Mouse (Mus musculus) kidney, adult 18-20 months (tissue): ENCODE results near the gene 2610507B11Rik.

Source experiments
- DNase-seq: peaks from one replicate; pipeline ENCODE4 v3.0.0; 2021

The 2610507B11Rik gene

GRCm38 (mm10) chr11:78289146-78289763 lies 27.7 kb downstream of the 2610507B11Rik start:
- DNase-seq = no peak

- no peak for DNase-seq
Measured at GRCm38 (mm10) chr11:78290654-78291053, 29.1 kb downstream of the 2610507B11Rik start, which contains the start of gene BC030499. BC030499 (plus strand) TSS chr11:78290841.

GRCm38 (mm10) chr11:78294585-78294984 lies 33.0 kb downstream of the 2610507B11Rik start:
- no peak for DNase-seq

GRCm38 (mm10) chr11:78300917-78301316 lies 39.4 kb downstream of the 2610507B11Rik start:
- no peak for DNase-seq

GRCm38 (mm10) chr11:78301357-78302084 lies 40.0 kb downstream of the 2610507B11Rik start, which contains the start of gene Spag5:
Spag5 (plus strand) TSS chr11:78301529.
- DNase-seq = peak; percentile 92

- no peak for DNase-seq
Measured at GRCm38 (mm10) chr11:78305272-78305671, 43.7 kb downstream of the 2610507B11Rik start.

GRCm38 (mm10) chr11:78310861-78311511 lies 49.4 kb downstream of the 2610507B11Rik start:
- no peak for DNase-seq

GRCm38 (mm10) chr11:78313662-78314061 lies 52.1 kb downstream of the 2610507B11Rik start:
- DNase-seq = no peak

GRCm38 (mm10) chr11:78318411-78318810 lies 56.9 kb downstream of the 2610507B11Rik start:
- DNase-seq = no peak

- no peak for DNase-seq
Measured at GRCm38 (mm10) chr11:78322076-78322831, 60.7 kb downstream of the 2610507B11Rik start.

GRCm38 (mm10) chr11:78322860-78323259 lies 61.3 kb downstream of the 2610507B11Rik start, which contains the start of gene Aldoc:
Aldoc (plus strand) TSS chr11:78322968.
- peak; percentile 87 for DNase-seq

- DNase-seq = no peak
Measured at GRCm38 (mm10) chr11:78324000-78324785, 62.6 kb downstream of the 2610507B11Rik start.

GRCm38 (mm10) chr11:78324965-78325364 lies 63.4 kb downstream of the 2610507B11Rik start:
- DNase-seq = no peak

- DNase-seq = no peak
Measured at GRCm38 (mm10) chr11:78327215-78327614, 65.7 kb downstream of the 2610507B11Rik start.

- DNase-seq = peak; percentile 98
Measured at GRCm38 (mm10) chr11:78327634-78328511, 66.3 kb downstream of the 2610507B11Rik start, which contains the start of gene Pigs. Pigs (plus strand) TSS chr11:78328415.

GRCm38 (mm10) chr11:78328512-78329056 lies 67.0 kb downstream of the 2610507B11Rik start:
- no peak for DNase-seq

GRCm38 (mm10) chr11:78332676-78333075 lies 71.1 kb downstream of the 2610507B11Rik start:
- no peak for DNase-seq

GRCm38 (mm10) chr11:78333992-78334391 lies 72.4 kb downstream of the 2610507B11Rik start:
- DNase-seq = no peak

- DNase-seq = no peak
Measured at GRCm38 (mm10) chr11:78337040-78337439, 75.5 kb downstream of the 2610507B11Rik start.
